Mouse (Mus musculus) megakaryocyte, embryonic 14.5 days (primary cell): Measurements from ENCODE around the gene P2rx5. TPM values are rescaled to one million over a fixed set of nuclear protein-coding genes. Genes with fewer than 3 reads are reported as not detected.

Experiments
- H3K27me3 ChIP-seq: replicated peaks from 2 replicates; pipeline ENCODE3; 2012; ENCODE audit warnings: inconsistent platforms
- H3K36me3 ChIP-seq: replicated peaks from 2 replicates; pipeline ENCODE3; 2012; ENCODE audit warnings: low read length, inconsistent platforms, mixed read lengths
- H3K4me1 ChIP-seq: 2 replicates; pipeline ENCODE4 v1.6.1; 2012; ENCODE audit warnings: inconsistent platforms
- H3K4me3 ChIP-seq: replicated peaks from 2 replicates; pipeline ENCODE3; 2012; ENCODE audit warnings: moderate library complexity, mild to moderate bottlenecking, inconsistent platforms
- H3K9me3 ChIP-seq: 2 replicates; pipeline ENCODE4 v1.6.1; 2012; ENCODE audit warnings: inconsistent platforms
- FLI1 ChIP-seq: IDR thresholded peaks from 2 replicates; pipeline ENCODE4 v1.6.1; 2012; ENCODE audit warnings: low read length, inconsistent platforms, mixed read lengths
- GATA1 ChIP-seq: IDR thresholded peaks from 3 replicates; pipeline ENCODE4 v1.6.1; 2012; ENCODE audit warnings: mixed read lengths, low read length, inconsistent platforms, borderline replicate concordance
- polyA plus RNA-seq: library from polyadenylated mRNA; stranded (reverse); fragments of >175 nt; gene quantifications from 2 replicates; pipeline ENCODE4 v1.2.3, GENCODE M21; 2012; ENCODE audit warnings: low replicate concordance; ENCODE audit not compliant: insufficient read depth

The P2rx5 gene
- polyA plus RNA-seq, 1 experiment: 0.55 TPM

- Histone ChIP-seq H3K36me3 (peaks cover 60% of the 10 kb centered on the region), H3K27me3 (no peaks in the 10 kb centered on the region), H3K9me3 (no peaks in the 10 kb centered on the region), H3K4me1 (peaks cover 43% of the 10 kb centered on the region), H3K4me3 (no peak overlapping the region)
- TF ChIP-seq GATA1 (no peak), FLI1 (no peak)
Measured at GRCm38 (mm10) chr11:73194444-73194843, 34.2 kb downstream of the P2rx5 start.

DNA sequence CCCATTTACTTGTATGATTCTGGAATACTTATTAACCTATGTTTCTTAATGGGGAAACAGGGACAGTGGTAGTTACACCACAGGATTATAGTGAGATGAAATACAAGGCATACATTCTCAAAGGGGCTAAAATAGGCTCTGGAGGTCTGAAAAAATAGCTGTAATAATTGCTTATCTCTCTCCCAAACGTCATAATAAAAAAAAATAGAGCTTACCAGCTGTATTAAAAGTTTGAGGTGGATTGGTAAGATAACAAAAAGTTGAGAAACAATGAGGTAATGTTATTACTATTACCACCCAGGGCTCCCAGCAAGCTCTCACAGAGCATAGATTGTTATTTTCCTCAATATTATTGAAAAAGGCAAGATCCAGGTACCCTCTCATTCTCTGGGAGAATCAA, 38.0 kb downstream of the P2rx5 start:
- peaks cover 66% of the 10 kb centered on the region for H3K4me1 ChIP-seq
- TF ChIP-seq FLI1: no peak
- TF ChIP-seq GATA1: no peak

GRCm38 (mm10) chr11:73198603-73199229, 38.5 kb downstream of the P2rx5 start, which contains the start of gene Ctns:
Ctns (minus strand) TSS chr11:73199042.
- peaks cover 61% of the 10 kb centered on the region for H3K4me1 ChIP-seq
- TF ChIP-seq GATA1: no peak
- TF ChIP-seq FLI1: no peak

More for the DNA sequence above, 38.0 kb downstream of the P2rx5 start:
- Histone ChIP-seq H3K4me3 (peak overlapping the region; percentile 99), H3K27me3 (no peaks in the 10 kb centered on the region), H3K9me3 (no peaks in the 10 kb centered on the region), H3K36me3 (peaks cover 26% of the 10 kb centered on the region)

GRCm38 (mm10) chr11:73199230-73199712, 39.0 kb downstream of the P2rx5 start, which contains the start of gene Shpk:
Shpk (plus strand) TSS chr11:73199460.
- Histone ChIP-seq H3K27me3 (no peaks in the 10 kb centered on the region), H3K36me3 (peaks cover 30% of the 10 kb centered on the region), H3K4me1 (peaks cover 57% of the 10 kb centered on the region), H3K4me3 (peak within 1 kb of the TSS; percentile 99), H3K9me3 (no peaks in the 10 kb centered on the region)
- TF ChIP-seq GATA1: no peak
- no peak for TF ChIP-seq FLI1

More at GRCm38 (mm10) chr11:73198603-73199229, 38.5 kb downstream of the P2rx5 start, which contains the start of gene Ctns:
- Histone ChIP-seq H3K36me3 (peaks cover 27% of the 10 kb centered on the region), H3K4me3 (peak within 1 kb of the TSS; percentile 99), H3K27me3 (no peaks in the 10 kb centered on the region), H3K9me3 (no peaks in the 10 kb centered on the region)

DNA sequence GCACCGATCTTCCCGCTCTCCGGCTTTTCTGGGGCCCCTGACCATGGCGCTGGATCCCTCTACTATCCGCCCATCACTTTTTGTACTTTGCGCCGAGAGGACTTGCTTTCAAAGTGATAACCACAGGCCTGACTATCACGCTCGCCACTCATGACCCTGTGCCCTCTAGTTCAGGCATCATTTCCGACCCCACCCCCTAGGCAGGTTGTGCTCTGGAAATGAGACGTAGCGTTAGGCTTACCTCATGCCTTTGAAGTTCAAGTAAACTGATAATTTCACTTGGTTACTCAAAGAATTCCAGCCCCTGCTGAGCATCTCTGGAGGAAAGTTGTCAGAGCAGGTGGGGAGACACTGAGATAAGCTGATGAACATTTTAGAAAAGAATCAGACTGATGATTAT, 39.7 kb downstream of the P2rx5 start:
- H3K4me1 ChIP-seq: peaks cover 54% of the 10 kb centered on the region
- peaks cover 31% of the 10 kb centered on the region for H3K36me3 ChIP-seq
- TF ChIP-seq GATA1: no peak
- TF ChIP-seq FLI1: no peak
- no peaks in the 10 kb centered on the region for H3K9me3 ChIP-seq
- H3K27me3 ChIP-seq: no peaks in the 10 kb centered on the region
- H3K4me3 ChIP-seq: peak overlapping the region; percentile 99

- Histone ChIP-seq H3K4me1 (peaks cover 54% of the 10 kb centered on the region), H3K9me3 (no peaks in the 10 kb centered on the region), H3K27me3 (no peaks in the 10 kb centered on the region), H3K4me3 (no peak overlapping the region), H3K36me3 (peaks cover 30% of the 10 kb centered on the region)
- TF ChIP-seq GATA1 (no peak), FLI1 (no peak)
Measured at GRCm38 (mm10) chr11:73201021-73201420, 40.8 kb downstream of the P2rx5 start.

GRCm38 (mm10) chr11:73201597-73201996, 41.4 kb downstream of the P2rx5 start:
- no peaks in the 10 kb centered on the region for H3K9me3 ChIP-seq
- H3K27me3 ChIP-seq: no peaks in the 10 kb centered on the region
- TF ChIP-seq GATA1 (no peak), FLI1 (no peak)
- peaks cover 53% of the 10 kb centered on the region for H3K4me1 ChIP-seq
- H3K36me3 ChIP-seq: peaks cover 32% of the 10 kb centered on the region
- H3K4me3 ChIP-seq: peak overlapping the region; percentile 42

GRCm38 (mm10) chr11:73203895-73204294, 43.7 kb downstream of the P2rx5 start:
- peaks cover 31% of the 10 kb centered on the region for H3K4me1 ChIP-seq
- no peaks in the 10 kb centered on the region for H3K27me3 ChIP-seq
- H3K9me3 ChIP-seq: no peaks in the 10 kb centered on the region
- no peak overlapping the region for H3K4me3 ChIP-seq
- peaks cover 47% of the 10 kb centered on the region for H3K36me3 ChIP-seq
- TF ChIP-seq GATA1 (no peak), FLI1 (no peak)

GRCm38 (mm10) chr11:73205194-73205593, 45.0 kb downstream of the P2rx5 start:
- no peak for TF ChIP-seq FLI1
- no peak for TF ChIP-seq GATA1
- Histone ChIP-seq H3K36me3 (peaks cover 54% of the 10 kb centered on the region), H3K9me3 (no peaks in the 10 kb centered on the region), H3K27me3 (no peaks in the 10 kb centered on the region), H3K4me1 (peaks cover 28% of the 10 kb centered on the region), H3K4me3 (no peak overlapping the region)

- TF ChIP-seq GATA1: no peak
- TF ChIP-seq FLI1: no peak
- Histone ChIP-seq H3K27me3 (no peaks in the 10 kb centered on the region), H3K4me3 (no peak overlapping the region), H3K9me3 (no peaks in the 10 kb centered on the region), H3K36me3 (peaks cover 65% of the 10 kb centered on the region), H3K4me1 (peaks cover 9% of the 10 kb centered on the region)
Measured at GRCm38 (mm10) chr11:73207621-73208020, 47.4 kb downstream of the P2rx5 start.
